Mouse (Mus musculus): ENCODE measurements at regions not wholly inside any gene's neighbourhood (a gene's known extent, or its start where the extent isn't known, plus 50 kb on each side); places are given as distances from the start of the nearest gene placed in this dataset.

GRCm38 (mm10) chr13:107904851-107905250 lies 139.4 kb upstream of the Smim15 start:
- no peak for DNase-seq (ENCODE audit: extremely low spot score)

GRCm38 (mm10) chr13:107904051-107904740 lies 140.1 kb upstream of the Smim15 start:
- DNase-seq (ENCODE audit: extremely low spot score) = no peak

- peak; percentile 39 for DNase-seq (ENCODE audit: extremely low spot score)
Observed at GRCm38 (mm10) chr13:107903150-107903959, 140.9 kb upstream of the Smim15 start.

GRCm38 (mm10) chr13:107902800-107903149 lies 141.5 kb upstream of the Smim15 start:
- no peak for DNase-seq (ENCODE audit: extremely low spot score)

GRCm38 (mm10) chr13:107899600-107900229 lies 144.5 kb upstream of the Smim15 start:
- DNase-seq (ENCODE audit: extremely low spot score) = no peak

- DNase-seq (ENCODE audit: extremely low spot score) = no peak
Observed at GRCm38 (mm10) chr13:107897646-107898045, 146.6 kb upstream of the Smim15 start.

GRCm38 (mm10) chr13:107897184-107897583 lies 147.1 kb upstream of the Smim15 start:
- DNase-seq (ENCODE audit: extremely low spot score) = no peak

GRCm38 (mm10) chr13:107893581-107894183 lies 150.6 kb upstream of the Smim15 start:
- DNase-seq (ENCODE audit: extremely low spot score) = no peak

GRCm38 (mm10) chr13:107893081-107893480 lies 151.2 kb upstream of the Smim15 start:
- DNase-seq (ENCODE audit: extremely low spot score) = no peak

- no peak for DNase-seq (ENCODE audit: extremely low spot score)
Observed at GRCm38 (mm10) chr13:107891946-107892345, 152.3 kb upstream of the Smim15 start.

GRCm38 (mm10) chr13:107890866-107891821 lies 153.1 kb upstream of the Smim15 start:
- DNase-seq (ENCODE audit: extremely low spot score) = peak; percentile 85

GRCm38 (mm10) chr13:107889985-107890865 lies 154.0 kb upstream of the Smim15 start:
- peak; percentile 100 for DNase-seq (ENCODE audit: extremely low spot score)

GRCm38 (mm10) chr13:107889588-107889984 lies 154.7 kb upstream of the Smim15 start:
- DNase-seq (ENCODE audit: extremely low spot score) = no peak

GRCm38 (mm10) chr13:107888571-107889451 lies 155.4 kb upstream of the Smim15 start:
- DNase-seq (ENCODE audit: extremely low spot score) = peak; percentile 74

GRCm38 (mm10) chr13:107888231-107888555 lies 156.1 kb upstream of the Smim15 start:
- peak; percentile 43 for DNase-seq (ENCODE audit: extremely low spot score)

- DNase-seq (ENCODE audit: extremely low spot score) = peak; percentile 55
Observed at GRCm38 (mm10) chr13:107887366-107888230, 156.6 kb upstream of the Smim15 start.

GRCm38 (mm10) chr13:107884836-107885235 lies 159.4 kb upstream of the Smim15 start:
- DNase-seq (ENCODE audit: extremely low spot score) = no peak

- no peak for DNase-seq (ENCODE audit: extremely low spot score)
Observed at GRCm38 (mm10) chr13:107882337-107882736, 161.9 kb upstream of the Smim15 start.

All from embryo, embryonic 9.5 days (tissue).